In genomic region chr17:32142907-32143854, GRCm38 (mm10) we compare ENCODE assay signal across 8 mouse cellular contexts. TPM values are rescaled to one million over a fixed set of nuclear protein-coding genes. Genes with fewer than 3 reads are reported as not detected.
DNase-seq lines count a peak whose midpoint lies in the region; ATAC-seq and TF ChIP-seq lines count a peak whose summit lies in the region.

No protein-coding gene starts in this region.

- peak; percentile 73 for DNase-seq in ES-E14 (ENCODE audit: low read depth, low spot score)
- DNase-seq in cerebellum, adult 11-12 months: peak; percentile 71
- DNase-seq in heart, postnatal 36 days: peak; percentile 90 to 93
- DNase-seq in layer of hippocampus, adult 2 months (ENCODE audit: low spot score in 2 of 2): peak; percentile 71 to 79
- peak; percentile 88 for DNase-seq in lung, embryonic 14.5 days
- peak; percentile 84 for DNase-seq in thymus, postnatal 0 days (ENCODE audit: low spot score)

- H3K27ac ChIP-seq in ES-E14 (ENCODE audit: insufficient read depth, low read depth, low read length, poor library complexity, severe bottlenecking): no peak overlapping the region
- H3K27ac ChIP-seq in forebrain, embryonic 16.5 days (ENCODE audit: low read length): no peak overlapping the region
- peak overlapping the region; percentile 53; the same call in 1 of the 2 replicates for H3K27ac ChIP-seq in layer of hippocampus, adult 2 months
- H3K27ac ChIP-seq in lung, embryonic 14.5 days (ENCODE audit: low read depth): no peak overlapping the region
- no peak overlapping the region for H3K27ac ChIP-seq in olfactory bulb, adult 2 months (ENCODE audit: insufficient read depth, low read depth, low read length)

- intact Hi-C loops in heart, postnatal 36 days (cut with DNase I): loop anchor here (2.0 kb wide), 1 partner anchor 66 kb away; no protein-coding TSS in a partner anchor

- 24% methylated on average over 39 of the region's 39 CpGs for WGBS in forebrain, embryonic 16.5 days
- 31% methylated on average over 39 of the region's 39 CpGs for WGBS in lung, embryonic 14.5 days
- 23% methylated on average over 39 of the region's 39 CpGs for WGBS in olfactory bulb, adult 2 months

- H3K4me3 ChIP-seq in ES-E14 (ENCODE audit: insufficient read depth in 1 of 2, low read depth in 1 of 2, low read length in 2 of 2, poor library complexity in 1 of 2, severe bottlenecking in 1 of 2): peak overlapping the region; percentile 49; a peak in 3 of 4 replicates
- H3K4me3 ChIP-seq in forebrain, embryonic 16.5 days (replicated peaks; ENCODE audit: low read length): peak overlapping the region; percentile 31
- peak overlapping the region; percentile 51 for H3K4me3 ChIP-seq in layer of hippocampus, adult 2 months
- H3K4me3 ChIP-seq in lung, embryonic 14.5 days (ENCODE audit: low read depth, low read length): no peak overlapping the region
- peak overlapping the region; percentile 43 for H3K4me3 ChIP-seq in olfactory bulb, adult 2 months (ENCODE audit: insufficient read depth, low read depth, low read length)

- peak; percentile 66 for ATAC-seq in forebrain, embryonic 16.5 days
- ATAC-seq in lung, embryonic 14.5 days (ENCODE audit: insufficient read depth): peak; percentile 85

- H3K4me1 ChIP-seq in ES-E14 (ENCODE audit: control insufficient read depth in 2 of 2, insufficient read depth in 2 of 2, low read length in 2 of 2, poor library complexity in 1 of 2): peaks cover 0 to 3% of the 10 kb centered on the region in 2 experiments; a peak in 1 of 4 replicates
- H3K4me1 ChIP-seq in forebrain, embryonic 16.5 days (replicated peaks; ENCODE audit: control insufficient read depth, insufficient read depth, low read length): peaks cover 5% of the 10 kb centered on the region; the same call in 1 of the 2 replicates
- no peaks in the 10 kb centered on the region for H3K4me1 ChIP-seq in lung, embryonic 14.5 days (ENCODE audit: insufficient read depth)
- H3K4me1 ChIP-seq in olfactory bulb, adult 2 months (ENCODE audit: control insufficient read depth, insufficient read depth, low read length): peaks cover 7% of the 10 kb centered on the region

- TF ChIP-seq POLR2A in olfactory bulb, adult 2 months (IDR thresholded peaks at IDR 0.05; ENCODE audit: insufficient read depth, low read depth, low read length): no peak

- no peaks in the 10 kb centered on the region for H3K9me3 ChIP-seq in ES-E14 (ENCODE audit: control insufficient read depth, insufficient read depth, low read depth, low read length)
- H3K9me3 ChIP-seq in forebrain, embryonic 16.5 days (ENCODE audit: control insufficient read depth, low read length): no peaks in the 10 kb centered on the region
- H3K9me3 ChIP-seq in lung, embryonic 14.5 days (ENCODE audit: low read depth, low read length): no peaks in the 10 kb centered on the region

- H3K36me3 ChIP-seq in ES-E14 (ENCODE audit: control insufficient read depth, insufficient read depth, low read length, poor library complexity, severe bottlenecking): peaks cover 55% of the 10 kb centered on the region
- H3K36me3 ChIP-seq in forebrain, embryonic 16.5 days (ENCODE audit: control insufficient read depth, insufficient read depth): no peaks in the 10 kb centered on the region
- H3K36me3 ChIP-seq in lung, embryonic 14.5 days (ENCODE audit: insufficient read depth): peaks cover 99% of the 10 kb centered on the region

- peak; percentile 97 for TF ChIP-seq CTCF in layer of hippocampus, adult 2 months (conservative IDR thresholded peaks at IDR 0.05)
- TF ChIP-seq CTCF in lung, embryonic 14.5 days (IDR thresholded peaks at IDR 0.05; ENCODE audit: low read depth): peak; percentile 96
- peak; percentile 72 for TF ChIP-seq CTCF in olfactory bulb, adult 2 months (IDR thresholded peaks at IDR 0.05; ENCODE audit: insufficient read depth, low read depth, low read length)

- H3K4me2 ChIP-seq in forebrain, embryonic 16.5 days (ENCODE audit: low read length): peak overlapping the region; percentile 51
- H3K4me2 ChIP-seq in lung, embryonic 14.5 days: peak overlapping the region; percentile 47

- H3K27me3 ChIP-seq in forebrain, embryonic 16.5 days (replicated peaks; ENCODE audit: control insufficient read depth, insufficient read depth, low read length): no peaks in the 10 kb centered on the region
- H3K27me3 ChIP-seq in lung, embryonic 14.5 days (ENCODE audit: insufficient read depth, low read length): no peaks in the 10 kb centered on the region

- H3K9ac ChIP-seq in ES-E14 (ENCODE audit: insufficient read depth, low read depth, low read length, poor library complexity, severe bottlenecking): peak overlapping the region; percentile 66
- H3K9ac ChIP-seq in forebrain, embryonic 16.5 days (replicated peaks; ENCODE audit: low read depth, low read length): peak overlapping the region; percentile 49
- no peak overlapping the region for H3K9ac ChIP-seq in lung, embryonic 14.5 days

- in situ Hi-C loops in ES-E14 (cut with MboI; ENCODE audit: low sequenced_read_pairs in 2 of 2, unreplicated experiment in 2 of 2): no loop called here

TF ChIP-seq in ES-E14, 5 proteins besides CTCF, POLR2A, EP300 and RAD21:
- no peak for TF ChIP-seq CHD2 (IDR thresholded peaks at IDR 0.05; ENCODE audit: low read depth, low read length)
- no peak for TF ChIP-seq ZC3H11A (IDR thresholded peaks at IDR 0.05; ENCODE audit: borderline replicate concordance, low read depth, low read length)
- no peak for TF ChIP-seq HCFC1 (IDR thresholded peaks at IDR 0.05; ENCODE audit: borderline replicate concordance, insufficient read depth, low read length)
- TF ChIP-seq MAFK (IDR thresholded peaks at IDR 0.05; ENCODE audit: insufficient read depth, low read depth, low read length): no peak
- no peak for TF ChIP-seq ZNF384 (IDR thresholded peaks at IDR 0.05; ENCODE audit: low read depth, low read length)
TF ChIP-seq in ES-E14: peak in this region for 0.

RNA-seq across cellular contexts. Expression of gene Notch3, which starts 23.5 kb away (rescaled TPM):
- 37.4 and 73.6 TPM in 2 replicates for total RNA-seq in ES-E14 (2012; rRNA removed)
- 5.5 TPM in 2 replicates for polyA plus RNA-seq in forebrain, embryonic 16.5 days (2015; fragmentation: Nextera tagmentation; extraction: Ambion mirVana)
- total RNA-seq in heart, postnatal 36 days (2021): 10 to 100 TPM; 25.1 to 26.4 TPM
- total RNA-seq in layer of hippocampus, adult 2 months (2021): 1 to 10 TPM; 7.2 to 7.7 TPM
- polyA plus RNA-seq in lung, embryonic 14.5 days (2014; fragmentation: Nextera tagmentation; extraction: Ambion mirVana): 19.4 and 21.7 TPM in 2 replicates
- polyA plus RNA-seq in olfactory bulb, adult 2 months (2012; ENCODE audit: insufficient read depth, insufficient read length, low replicate concordance, missing spikeins): not detected in 2 replicates
- 10.6 and 12.6 TPM in 2 replicates for polyA plus RNA-seq in thymus, postnatal 0 days (2015; fragmentation: Nextera tagmentation; extraction: Ambion mirVana)

RNA-seq across cellular contexts. Expression of gene Ephx3, which starts 46.2 kb away (rescaled TPM):
- total RNA-seq in ES-E14 (2012; rRNA removed): 0.71 and 1.6 TPM in 2 replicates
- polyA plus RNA-seq in forebrain, embryonic 16.5 days (2015; fragmentation: Nextera tagmentation; extraction: Ambion mirVana): 0.20 TPM in 1 of 2 replicates, not detected in the other
- total RNA-seq in heart, postnatal 36 days (2021): under 1 TPM; 0.92 to 0.97 TPM
- under 1 TPM; 0.42 to 0.44 TPM for total RNA-seq in layer of hippocampus, adult 2 months (2021)
- 0.14 and 0.22 TPM in 2 replicates for polyA plus RNA-seq in lung, embryonic 14.5 days (2014; fragmentation: Nextera tagmentation; extraction: Ambion mirVana)
- polyA plus RNA-seq in olfactory bulb, adult 2 months (2012; ENCODE audit: insufficient read depth, insufficient read length, low replicate concordance, missing spikeins): not detected in 2 replicates
- polyA plus RNA-seq in thymus, postnatal 0 days (2015; fragmentation: Nextera tagmentation; extraction: Ambion mirVana): 0.62 and 0.68 TPM in 2 replicates
